Mouse (Mus musculus): ENCODE data around the gene Poc5. TPM values are rescaled to one million over a fixed set of nuclear protein-coding genes. Genes with fewer than 3 reads are reported as not detected.

Poc5 gene
- total and polyA plus RNA-seq, 3 experiments: 17.1 to 25.4 TPM; not detected in 1

GRCm38 (mm10) chr13:96389301-96389700, 1.2 kb downstream of the Poc5 start:
- peak; percentile 12 for DNase-seq (ENCODE audit: low read depth, low spot score)

GRCm38 (mm10) chr13:96401251-96401650, 13.2 kb downstream of the Poc5 start:
- Histone ChIP-seq H3K36me3 (ENCODE audit: control insufficient read depth in 1 of 2, insufficient read depth in 2 of 2, low read length in 2 of 2) (peaks cover 0 to 16% of the 10 kb centered on the region in 2 experiments; a peak in 2 of 4 replicates), H3K9ac (ENCODE audit: control insufficient read depth, low read depth, low read length, poor library complexity, severe bottlenecking) (no peak overlapping the region), H3K9me3 (replicated peaks; ENCODE audit: insufficient read depth, low read length) (no peaks in the 10 kb centered on the region), H3K27me3 (ENCODE audit: control insufficient read depth in 1 of 2, insufficient read depth in 2 of 2, low read length in 2 of 2) (no peaks in the 10 kb centered on the region), H3K27ac (ENCODE audit: control insufficient read depth, low read depth, low read length) (no peak overlapping the region), H3K4me3 (ENCODE audit: control insufficient read depth in 1 of 2, insufficient read depth in 1 of 2, low read depth in 2 of 2, low read length in 2 of 2) (no peak overlapping the region), H3K79me2 (ENCODE audit: control insufficient read depth, insufficient read depth, low read length, poor library complexity) (no peaks in the 10 kb centered on the region), H3K4me1 (ENCODE audit: control insufficient read depth in 1 of 2, insufficient read depth in 2 of 2, low read length in 2 of 2) (no peaks in the 10 kb centered on the region)
- TF ChIP-seq BHLHE40 (IDR thresholded peaks at IDR 0.05; ENCODE audit: borderline replicate concordance, low read depth, low read length) (no peak), MAZ (IDR thresholded peaks at IDR 0.05; ENCODE audit: low read depth, low read length) (no peak), ETS1 (IDR thresholded peaks at IDR 0.05; ENCODE audit: low read depth, low read length) (no peak), EP300 (IDR thresholded peaks at IDR 0.05; ENCODE audit: low read depth in 1 of 2, low read length in 2 of 2) (no peak), ZNF384 (IDR thresholded peaks at IDR 0.05; ENCODE audit: low read depth, low read length) (no peak), MAFK (IDR thresholded peaks at IDR 0.05; ENCODE audit: borderline replicate concordance, low read depth, low read length) (no peak), SIN3A (IDR thresholded peaks at IDR 0.05; ENCODE audit: low read length) (no peak), CHD1 (IDR thresholded peaks at IDR 0.05; ENCODE audit: low read depth, low read length) (no peak), USF2 (IDR thresholded peaks at IDR 0.05; ENCODE audit: borderline replicate concordance in 1 of 2, insufficient read depth in 1 of 2, low read depth in 1 of 2, low read length in 2 of 2) (no peak), RAD21 (IDR thresholded peaks at IDR 0.05; ENCODE audit: low read depth, low read length) (no peak), MAX (IDR thresholded peaks at IDR 0.05; ENCODE audit: low read length) (no peak), ZMIZ1 (IDR thresholded peaks at IDR 0.05; ENCODE audit: low read depth, low read length) (no peak)
- no peak for DNase-seq (ENCODE audit: low read depth, low spot score)

More at GRCm38 (mm10) chr13:96389301-96389700, 1.2 kb downstream of the Poc5 start:
- Histone ChIP-seq H3K4me1 (ENCODE audit: control insufficient read depth in 1 of 2, insufficient read depth in 2 of 2, low read length in 2 of 2) (peaks cover 2 to 3% of the 10 kb centered on the region in 2 experiments; a peak in 2 of 4 replicates), H3K27me3 (ENCODE audit: control insufficient read depth in 1 of 2, insufficient read depth in 2 of 2, low read length in 2 of 2) (no peaks in the 10 kb centered on the region), H3K9ac (ENCODE audit: control insufficient read depth, low read depth, low read length, poor library complexity, severe bottlenecking) (peak overlapping the region; percentile 91), H3K36me3 (ENCODE audit: control insufficient read depth in 1 of 2, insufficient read depth in 2 of 2, low read length in 2 of 2) (peaks cover 9 to 20% of the 10 kb centered on the region in 2 experiments), H3K27ac (ENCODE audit: control insufficient read depth, low read depth, low read length) (no peak overlapping the region), H3K79me2 (ENCODE audit: control insufficient read depth, insufficient read depth, low read length, poor library complexity) (peaks cover 17% of the 10 kb centered on the region), H3K9me3 (replicated peaks; ENCODE audit: insufficient read depth, low read length) (no peaks in the 10 kb centered on the region), H3K4me3 (ENCODE audit: control insufficient read depth in 1 of 2, insufficient read depth in 1 of 2, low read depth in 2 of 2, low read length in 2 of 2) (peak overlapping the region; percentile 88 to 96)
- TF ChIP-seq MAZ (IDR thresholded peaks at IDR 0.05; ENCODE audit: low read depth, low read length) (no peak), USF2 (IDR thresholded peaks at IDR 0.05; ENCODE audit: borderline replicate concordance in 1 of 2, insufficient read depth in 1 of 2, low read depth in 1 of 2, low read length in 2 of 2) (no peak), CHD2 (IDR thresholded peaks at IDR 0.05; ENCODE audit: low read length) (no peak), USF1 (IDR thresholded peaks at IDR 0.05; ENCODE audit: low read depth, low read length) (no peak), CHD1 (IDR thresholded peaks at IDR 0.05; ENCODE audit: low read depth, low read length) (no peak), MAX (IDR thresholded peaks at IDR 0.05; ENCODE audit: low read length) (no peak), ZKSCAN1 (IDR thresholded peaks at IDR 0.05; ENCODE audit: low read depth, low read length) (no peak), TBP (IDR thresholded peaks at IDR 0.05; ENCODE audit: low read depth, low read length) (no peak), ETS1 (IDR thresholded peaks at IDR 0.05; ENCODE audit: low read depth, low read length) (no peak), RCOR1 (IDR thresholded peaks at IDR 0.05; ENCODE audit: low read depth, low read length) (no peak), ZMIZ1 (IDR thresholded peaks at IDR 0.05; ENCODE audit: low read depth, low read length) (no peak), TAL1 (IDR thresholded peaks at IDR 0.05; ENCODE audit: low read length) (no peak), MAFK (IDR thresholded peaks at IDR 0.05; ENCODE audit: borderline replicate concordance, low read depth, low read length) (no peak), GABPA (IDR thresholded peaks at IDR 0.05; ENCODE audit: low read depth, low read length) (no peak), UBTF (IDR thresholded peaks at IDR 0.05; ENCODE audit: borderline replicate concordance, insufficient read depth, low read depth, low read length) (no peak), MEF2A (IDR thresholded peaks at IDR 0.05; ENCODE audit: extremely low read depth, insufficient replicate concordance, low read depth, low read length, poor library complexity, severe bottlenecking) (no peak), ZNF384 (IDR thresholded peaks at IDR 0.05; ENCODE audit: low read depth, low read length) (no peak)
